Mouse (Mus musculus) E14TG2a.4 (cell line): ENCODE results near the gene Gls.

Source experiments
- CTCF ChIP-seq: conservative IDR thresholded peaks from 2 replicates; pipeline ENCODE4 v1.5.1; 2014; ENCODE audit warnings: low read length
- POU5F1 ChIP-seq: IDR thresholded peaks from 2 replicates; pipeline ENCODE4 v1.6.1; 2014; ENCODE audit warnings: low read length, borderline replicate concordance

GRCm38 (mm10) chr1:52117777-52118176, 115.3 kb downstream of the Gls start:
- TF ChIP-seq CTCF (no peak), POU5F1 (no peak)
